Mouse (Mus musculus): Measurements from ENCODE around the gene Neurl4. TPM values are rescaled to one million over a fixed set of nuclear protein-coding genes. Genes with fewer than 3 reads are reported as not detected.
"Not testable (repeated sequence)": the region's sequence is repeated elsewhere in the genome, so short reads cannot be mapped to it uniquely, and the experiment has no call there.

Gene Neurl4
- polyA plus RNA-seq, 1 experiment from 2014 or later, result 13.3 TPM

DNA sequence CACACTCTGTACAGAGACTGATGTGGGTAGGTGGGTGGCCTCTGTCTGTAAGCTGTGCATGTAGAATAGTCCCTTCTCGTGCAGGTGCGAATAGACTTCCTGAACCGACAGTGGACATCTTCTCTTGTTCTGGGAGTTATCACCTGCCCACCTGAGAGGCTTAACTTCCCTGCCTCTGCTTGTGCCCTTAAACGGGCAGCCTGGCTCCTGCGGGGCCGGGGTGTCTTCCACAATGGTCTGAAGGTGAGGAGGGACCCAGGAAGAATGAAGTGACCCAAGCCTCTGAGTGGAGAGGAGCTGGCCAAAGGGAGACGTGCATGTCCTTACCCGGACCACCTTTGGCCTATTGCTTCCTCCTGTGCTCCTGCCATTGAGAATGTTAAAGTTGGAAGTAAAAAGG is 9.3 kb downstream of the Neurl4 start:
- no peaks in the 10 kb centered on the region for H3K27me3 ChIP-seq (ENCODE audit: low read depth, poor library complexity, severe bottlenecking)
- no peak overlapping the region for H3K4me3 ChIP-seq
- no peak overlapping the region for H3K27ac ChIP-seq
- H3K9me3 ChIP-seq (replicated peaks), result no peaks in the 10 kb centered on the region
- H3K36me3 ChIP-seq, result peaks cover 92% of the 10 kb centered on the region
- H3K4me1 ChIP-seq, result peaks cover 19% of the 10 kb centered on the region
- 91% methylated on average over 8 of the region's 8 CpGs for WGBS
- DNase-seq (ENCODE audit: low spot score), result no peak

GRCm38 (mm10) chr11:69910781-69911560 is 10.1 kb downstream of the Neurl4 start:
- H3K4me3 ChIP-seq, result peak overlapping the region; percentile 8; the same call in 1 of the 2 replicates
- H3K9me3 ChIP-seq (replicated peaks), result no peaks in the 10 kb centered on the region
- peaks cover 27% of the 10 kb centered on the region for H3K4me1 ChIP-seq
- no peak for DNase-seq (ENCODE audit: low spot score)
- H3K27ac ChIP-seq, result no peak overlapping the region
- H3K27me3 ChIP-seq (ENCODE audit: low read depth, poor library complexity, severe bottlenecking), result no peaks in the 10 kb centered on the region
- WGBS, result 94% methylated on average over 17 of the region's 17 CpGs
- peaks cover 92% of the 10 kb centered on the region for H3K36me3 ChIP-seq

DNA sequence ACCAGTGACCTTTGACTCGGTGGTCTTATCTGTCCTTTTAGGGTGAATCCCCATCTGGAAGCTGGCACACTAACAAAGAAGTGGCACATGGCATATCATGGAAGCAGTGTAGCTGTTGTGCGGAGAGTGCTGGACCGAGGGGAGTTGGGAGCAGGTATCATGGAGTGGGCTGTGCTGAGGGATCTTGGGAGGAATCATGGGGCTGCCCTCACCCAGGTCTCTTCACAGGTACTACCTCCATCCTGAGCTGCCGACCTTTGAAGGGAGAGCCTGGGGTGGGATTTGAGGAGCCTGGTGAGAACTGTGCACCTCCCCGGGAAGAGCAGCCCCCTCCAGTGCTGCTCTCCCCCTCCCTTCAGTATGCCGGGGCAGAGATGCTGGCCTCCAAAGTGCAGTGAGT is 10.8 kb downstream of the Neurl4 start:
- 89% methylated on average over 6 of the region's 6 CpGs for WGBS
- no peaks in the 10 kb centered on the region for H3K9me3 ChIP-seq (replicated peaks)
- DNase-seq (ENCODE audit: low spot score), result no peak
- H3K27ac ChIP-seq, result no peak overlapping the region
- H3K4me1 ChIP-seq, result peaks cover 31% of the 10 kb centered on the region
- peaks cover 92% of the 10 kb centered on the region for H3K36me3 ChIP-seq
- no peak overlapping the region for H3K4me3 ChIP-seq
- H3K27me3 ChIP-seq (ENCODE audit: low read depth, poor library complexity, severe bottlenecking), result no peaks in the 10 kb centered on the region

- Histone ChIP-seq H3K27ac (peak overlapping the region; percentile 92), H3K9me3 (replicated peaks) (no peaks in the 10 kb centered on the region), H3K27me3 (ENCODE audit: low read depth, poor library complexity, severe bottlenecking) (no peaks in the 10 kb centered on the region), H3K4me1 (peaks cover 42% of the 10 kb centered on the region), H3K36me3 (peaks cover 92% of the 10 kb centered on the region), H3K4me3 (peak overlapping the region; percentile 81)
- DNase-seq (ENCODE audit: low spot score), result no peak
- WGBS, result 77% methylated on average over 15 of the region's 15 CpGs
These were observed 12.1 kb downstream of the Neurl4 start for GRCm38 (mm10) chr11:69912716-69913530.

- Histone ChIP-seq H3K9me3 (replicated peaks) (no peaks in the 10 kb centered on the region), H3K4me1 (peaks cover 46% of the 10 kb centered on the region), H3K4me3 (peak within 1 kb of the TSS; percentile 81), H3K27me3 (ENCODE audit: low read depth, poor library complexity, severe bottlenecking) (no peaks in the 10 kb centered on the region), H3K36me3 (peaks cover 92% of the 10 kb centered on the region), H3K27ac (peak within 1 kb of the TSS; percentile 92)
- DNase-seq (ENCODE audit: low spot score), result peak; percentile 97
- WGBS, result 2% methylated on average over 61 of the region's 61 CpGs
These were observed 12.9 kb downstream of the Neurl4 start, which contains the start of gene Gps2 for GRCm38 (mm10) chr11:69913554-69914371. Gene Gps2 (plus strand): TSS chr11:69913888.

DNA sequence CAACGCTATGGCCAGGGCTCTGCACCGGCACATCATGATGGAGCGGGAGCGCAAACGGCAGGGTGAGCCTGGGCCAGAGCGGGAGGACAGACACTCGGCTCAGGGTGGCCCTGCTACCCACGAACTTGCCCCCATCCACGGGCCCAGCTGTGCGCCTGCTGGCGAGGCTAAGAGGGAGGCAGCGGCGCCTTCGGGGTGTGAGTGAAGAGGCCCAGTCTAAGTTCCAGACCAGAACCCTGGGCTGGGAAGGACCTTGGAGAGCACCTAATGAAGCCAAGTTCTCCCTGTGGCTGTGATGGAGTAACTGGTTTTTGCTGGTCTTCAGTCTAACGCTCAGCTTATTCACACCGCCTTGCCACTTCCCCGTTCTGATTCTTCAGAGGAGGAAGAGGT is 13.5 kb downstream of the Neurl4 start:
- Histone ChIP-seq H3K36me3 (peaks cover 92% of the 10 kb centered on the region), H3K9me3 (replicated peaks) (no peaks in the 10 kb centered on the region), H3K4me3 (peak overlapping the region; percentile 81), H3K27me3 (ENCODE audit: low read depth, poor library complexity, severe bottlenecking) (no peaks in the 10 kb centered on the region), H3K27ac (peak overlapping the region; percentile 92), H3K4me1 (peaks cover 52% of the 10 kb centered on the region)
- DNase-seq (ENCODE audit: low spot score), result no peak
- WGBS, result 3% methylated on average over 17 of the region's 17 CpGs

GRCm38 (mm10) chr11:69914917-69915430 is 14.1 kb downstream of the Neurl4 start:
- Histone ChIP-seq H3K9me3 (replicated peaks) (no peaks in the 10 kb centered on the region), H3K27ac (0 out of 2 replicates have a peak overlapping the region, but pooled peaks have one; percentile 92), H3K36me3 (peaks cover 92% of the 10 kb centered on the region), H3K4me1 (peaks cover 57% of the 10 kb centered on the region), H3K4me3 (peak overlapping the region; percentile 81), H3K27me3 (ENCODE audit: low read depth, poor library complexity, severe bottlenecking) (no peaks in the 10 kb centered on the region)
- no peak for DNase-seq (ENCODE audit: low spot score)
- WGBS, result 42% methylated on average over 9 of the region's 9 CpGs

DNA sequence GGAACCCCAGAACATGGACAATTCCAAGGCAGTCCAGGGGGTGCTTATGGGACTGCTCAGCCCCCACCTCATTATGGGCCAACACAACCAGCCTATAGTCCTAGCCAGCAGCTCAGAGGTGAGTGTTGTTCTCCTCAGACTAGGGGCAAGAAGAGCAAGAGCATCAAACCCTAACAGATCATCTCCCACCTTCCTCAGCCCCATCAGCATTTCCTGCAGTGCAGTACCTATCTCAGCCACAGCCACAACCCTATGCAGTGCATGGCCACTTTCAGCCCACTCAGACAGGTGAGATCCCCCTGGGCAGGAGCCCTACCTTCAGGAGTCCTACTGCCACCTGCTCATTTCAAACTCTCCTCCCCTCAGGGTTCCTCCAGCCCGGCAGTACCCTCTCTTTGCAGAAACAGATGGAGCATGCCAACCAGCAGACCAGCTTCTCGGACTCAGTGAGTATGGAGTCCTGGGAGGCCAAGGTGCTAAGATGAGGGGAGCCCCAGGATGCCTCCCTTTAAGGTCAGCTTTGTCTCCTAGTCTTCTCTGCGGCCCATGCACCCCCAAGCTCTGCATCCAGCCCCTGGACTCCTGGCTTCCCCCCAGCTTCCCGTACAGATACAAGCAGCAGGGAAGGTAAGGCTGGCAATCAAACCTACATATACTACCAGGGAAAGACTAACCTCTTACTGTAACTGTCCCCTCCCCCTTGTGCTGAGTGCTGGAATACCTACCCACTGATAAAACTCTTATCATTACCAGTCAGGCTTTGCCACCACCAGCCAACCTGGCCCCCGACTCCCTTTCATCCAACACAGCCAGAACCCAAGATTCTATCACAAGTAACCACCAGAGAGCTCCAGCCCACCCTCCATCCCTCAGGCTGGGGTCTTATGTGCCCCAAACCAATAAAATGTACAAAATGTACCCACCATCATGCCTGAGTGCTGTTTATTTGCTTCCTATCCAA is 15.1 kb downstream of the Neurl4 start:
- Histone ChIP-seq H3K9me3 (replicated peaks) (no peaks in the 10 kb centered on the region), H3K4me1 (peaks cover 59% of the 10 kb centered on the region), H3K27me3 (ENCODE audit: low read depth, poor library complexity, severe bottlenecking) (no peaks in the 10 kb centered on the region), H3K36me3 (peaks cover 82% of the 10 kb centered on the region), H3K4me3 (peak overlapping the region; percentile 81), H3K27ac (no peak overlapping the region; the same call in 1 of the 2 replicates)
- peak; percentile 31 for DNase-seq (ENCODE audit: low spot score)
- 71% methylated on average over 5 of the region's 5 CpGs for WGBS

- not testable (repeated sequence) for H3K27ac ChIP-seq; H3K27me3 ChIP-seq (ENCODE audit: low read depth, poor library complexity, severe bottlenecking); H3K9me3 ChIP-seq (replicated peaks); DNase-seq (ENCODE audit: low spot score)
- peaks cover 61% of the 10 kb centered on the region for H3K4me1 ChIP-seq
- H3K4me3 ChIP-seq, result peak overlapping the region; percentile 81; the same call in 1 of the 2 replicates
- 69% methylated on average over 7 of the region's 7 CpGs for WGBS
- H3K36me3 ChIP-seq, result peaks cover 73% of the 10 kb centered on the region
These were observed 15.9 kb downstream of the Neurl4 start for GRCm38 (mm10) chr11:69916652-69917378.

- no peak overlapping the region; the same call in 1 of the 2 replicates for H3K4me3 ChIP-seq
These were observed 16.6 kb downstream of the Neurl4 start for GRCm38 (mm10) chr11:69917379-69917948.

GRCm38 (mm10) chr11:69918118-69918517 is 17.2 kb downstream of the Neurl4 start:
- Histone ChIP-seq H3K27me3 (ENCODE audit: low read depth, poor library complexity, severe bottlenecking) (no peaks in the 10 kb centered on the region), H3K36me3 (peaks cover 60% of the 10 kb centered on the region), H3K9me3 (replicated peaks) (no peaks in the 10 kb centered on the region), H3K4me1 (peaks cover 69% of the 10 kb centered on the region), H3K27ac (no peak overlapping the region), H3K4me3 (peak overlapping the region; percentile 100; the same call in 1 of the 2 replicates)
- no peak for DNase-seq (ENCODE audit: low spot score)
- WGBS, result 89% methylated on average over 5 of the region's 5 CpGs

More at GRCm38 (mm10) chr11:69917379-69917948, 16.6 kb downstream of the Neurl4 start:
- Histone ChIP-seq H3K9me3 (replicated peaks) (no peaks in the 10 kb centered on the region), H3K27ac (no peak overlapping the region), H3K36me3 (peaks cover 67% of the 10 kb centered on the region), H3K27me3 (ENCODE audit: low read depth, poor library complexity, severe bottlenecking) (no peaks in the 10 kb centered on the region), H3K4me1 (peaks cover 65% of the 10 kb centered on the region)
- WGBS, result 89% methylated on average over 8 of the region's 8 CpGs
- DNase-seq (ENCODE audit: low spot score), result no peak
